Mouse (Mus musculus): ENCODE results near the gene Cinp. TPM values are rescaled to one million over a fixed set of nuclear protein-coding genes. Genes with fewer than 3 reads are reported as not detected.

The Cinp gene
- total and polyA plus RNA-seq, 2 experiments: 20.8 to 23.1 TPM

- Histone ChIP-seq H3K27me3 (ENCODE audit: control insufficient read depth, insufficient read depth, low read length) (no peaks in the 10 kb centered on the region), H3K79me2 (ENCODE audit: control insufficient read depth, insufficient read depth, low read length) (peaks cover 19% of the 10 kb centered on the region; the same call in 1 of the 2 replicates), H3K4me1 (ENCODE audit: control insufficient read depth, insufficient read depth, low read length) (peaks cover 10% of the 10 kb centered on the region; the same call in 1 of the 2 replicates), H3K36me3 (ENCODE audit: control insufficient read depth, insufficient read depth, low read length) (peaks cover 8% of the 10 kb centered on the region), H3K27ac (replicated peaks; ENCODE audit: insufficient read depth, low read depth, low read length) (no peak overlapping the region), H3K4me3 (ENCODE audit: insufficient read depth, low read depth, low read length) (no peak overlapping the region), H3K9ac (ENCODE audit: low read depth, low read length) (0 out of 2 replicates have a peak overlapping the region, but pooled peaks have one; percentile 96)
- 62% methylated on average over 12 of the region's 12 CpGs for WGBS
- TF ChIP-seq CTCF (IDR thresholded peaks at IDR 0.05; ENCODE audit: low read depth, low read length): no peak
- no peak for DNase-seq (ENCODE audit: extremely low read depth, low read depth, low spot score)
Observed at GRCm38 (mm10) chr12:110851414-110851813, 37.5 kb downstream of the Cinp start.

- no peaks in the 10 kb centered on the region for H3K27me3 ChIP-seq (ENCODE audit: control insufficient read depth, insufficient read depth, low read length)
- H3K4me3 ChIP-seq (ENCODE audit: insufficient read depth, low read depth, low read length): peak overlapping the region; percentile 94
- H3K79me2 ChIP-seq (ENCODE audit: control insufficient read depth, insufficient read depth, low read length): peaks cover 17% of the 10 kb centered on the region; the same call in 1 of the 2 replicates
- H3K36me3 ChIP-seq (ENCODE audit: control insufficient read depth, insufficient read depth, low read length): peaks cover 6% of the 10 kb centered on the region; the same call in 1 of the 2 replicates
- no peak for DNase-seq (ENCODE audit: extremely low read depth, low read depth, low spot score)
- peak overlapping the region; percentile 93 for H3K27ac ChIP-seq (replicated peaks; ENCODE audit: insufficient read depth, low read depth, low read length)
- H3K9ac ChIP-seq (ENCODE audit: low read depth, low read length): peak overlapping the region; percentile 96
- peaks cover 10% of the 10 kb centered on the region; the same call in 1 of the 2 replicates for H3K4me1 ChIP-seq (ENCODE audit: control insufficient read depth, insufficient read depth, low read length)
- TF ChIP-seq POLR2A (IDR thresholded peaks at IDR 0.05; ENCODE audit: extremely low read depth, insufficient read depth, low read length): no peak
- no peak for TF ChIP-seq CTCF (IDR thresholded peaks at IDR 0.05; ENCODE audit: low read depth, low read length)
- 6% methylated on average over 9 of the region's 9 CpGs for WGBS
Observed at GRCm38 (mm10) chr12:110850929-110851256, 38.1 kb downstream of the Cinp start.

GRCm38 (mm10) chr12:110850010-110850928 is 38.7 kb downstream of the Cinp start, which contains the start of gene Zfp839:
Gene Zfp839, plus strand, starts transcription at chr12:110850253.
- Histone ChIP-seq H3K27me3 (ENCODE audit: control insufficient read depth, insufficient read depth, low read length) (no peaks in the 10 kb centered on the region), H3K9ac (ENCODE audit: low read depth, low read length) (peak within 1 kb of the TSS; percentile 96), H3K79me2 (ENCODE audit: control insufficient read depth, insufficient read depth, low read length) (peaks cover 11% of the 10 kb centered on the region; the same call in 1 of the 2 replicates), H3K36me3 (ENCODE audit: control insufficient read depth, insufficient read depth, low read length) (no peaks in the 10 kb centered on the region; the same call in 1 of the 2 replicates), H3K4me3 (ENCODE audit: insufficient read depth, low read depth, low read length) (peak within 1 kb of the TSS; percentile 94), H3K27ac (replicated peaks; ENCODE audit: insufficient read depth, low read depth, low read length) (peak within 1 kb of the TSS; percentile 93), H3K4me1 (ENCODE audit: control insufficient read depth, insufficient read depth, low read length) (peaks cover 10% of the 10 kb centered on the region; the same call in 1 of the 2 replicates)
- WGBS: under 1% methylated on average over 84 of the region's 89 CpGs
- peak; percentile 68 for DNase-seq (ENCODE audit: extremely low read depth, low read depth, low spot score)
- TF ChIP-seq CTCF (IDR thresholded peaks at IDR 0.05; ENCODE audit: low read depth, low read length): no peak
- no peak for TF ChIP-seq POLR2A (IDR thresholded peaks at IDR 0.05; ENCODE audit: extremely low read depth, insufficient read depth, low read length)

GRCm38 (mm10) chr12:110846191-110846765 is 42.7 kb downstream of the Cinp start:
- 87% methylated on average over 6 of the region's 6 CpGs for WGBS
- H3K79me2 ChIP-seq (ENCODE audit: control insufficient read depth, insufficient read depth, low read length): peaks cover 2% of the 10 kb centered on the region; the same call in 1 of the 2 replicates
- no peaks in the 10 kb centered on the region for H3K27me3 ChIP-seq (ENCODE audit: control insufficient read depth, insufficient read depth, low read length)
- H3K9ac ChIP-seq (ENCODE audit: low read depth, low read length): no peak overlapping the region
- no peaks in the 10 kb centered on the region for H3K36me3 ChIP-seq (ENCODE audit: control insufficient read depth, insufficient read depth, low read length)
- H3K4me3 ChIP-seq (ENCODE audit: insufficient read depth, low read depth, low read length): no peak overlapping the region
- DNase-seq (ENCODE audit: extremely low read depth, low read depth, low spot score): no peak
- no peak overlapping the region for H3K27ac ChIP-seq (replicated peaks; ENCODE audit: insufficient read depth, low read depth, low read length)
- H3K4me1 ChIP-seq (ENCODE audit: control insufficient read depth, insufficient read depth, low read length): peaks cover 7% of the 10 kb centered on the region
- TF ChIP-seq CTCF (IDR thresholded peaks at IDR 0.05; ENCODE audit: low read depth, low read length) (no peak), POLR2A (IDR thresholded peaks at IDR 0.05; ENCODE audit: extremely low read depth, insufficient read depth, low read length) (no peak)

- Histone ChIP-seq H3K4me1 (ENCODE audit: control insufficient read depth, insufficient read depth, low read length) (peaks cover 2% of the 10 kb centered on the region; the same call in 1 of the 2 replicates), H3K27ac (replicated peaks; ENCODE audit: insufficient read depth, low read depth, low read length) (peak overlapping the region; percentile 70), H3K9ac (ENCODE audit: low read depth, low read length) (peak overlapping the region; percentile 61), H3K4me3 (ENCODE audit: insufficient read depth, low read depth, low read length) (peak overlapping the region; percentile 45), H3K79me2 (ENCODE audit: control insufficient read depth, insufficient read depth, low read length) (no peaks in the 10 kb centered on the region), H3K36me3 (ENCODE audit: control insufficient read depth, insufficient read depth, low read length) (no peaks in the 10 kb centered on the region), H3K27me3 (ENCODE audit: control insufficient read depth, insufficient read depth, low read length) (no peaks in the 10 kb centered on the region)
- peak; percentile 85 for DNase-seq (ENCODE audit: extremely low read depth, low read depth, low spot score)
- WGBS: 4% methylated on average over 36 of the region's 36 CpGs
- TF ChIP-seq POLR2A (IDR thresholded peaks at IDR 0.05; ENCODE audit: extremely low read depth, insufficient read depth, low read length): no peak
- no peak for TF ChIP-seq CTCF (IDR thresholded peaks at IDR 0.05; ENCODE audit: low read depth, low read length)
Observed at GRCm38 (mm10) chr12:110845131-110845880, 43.6 kb downstream of the Cinp start.

Data from liver, adult 2 months (tissue).